Mouse (Mus musculus) embryonic fibroblast, embryonic 13.5 days (primary cell): ENCODE results near the gene Slc1a5. TPM values are rescaled to one million over a fixed set of nuclear protein-coding genes. Genes with fewer than 3 reads are reported as not detected.

ENCODE experiments used
- H3K27ac ChIP-seq: 2 replicates; pipeline ENCODE4 v1.5.1; 2012; ENCODE audit warnings: low read length, control low read depth, inconsistent platforms; ENCODE audit not compliant: insufficient read depth
- H3K4me1 ChIP-seq: 2 replicates; pipeline ENCODE4 v1.6.1; 2011; ENCODE audit warnings: low read length; ENCODE audit not compliant: control insufficient read depth, insufficient read depth
- H3K4me3 ChIP-seq: 2 replicates; pipeline ENCODE4 v1.5.1; 2011; ENCODE audit warnings: mild to moderate bottlenecking, control low read depth, low read length; ENCODE audit not compliant: insufficient read depth
- CTCF ChIP-seq: IDR thresholded peaks from 2 replicates; pipeline ENCODE4 v1.5.1; 2011; ENCODE audit warnings: mild to moderate bottlenecking, control low read depth, low read length, moderate library complexity, borderline replicate concordance; ENCODE audit not compliant: insufficient read depth
- POLR2A ChIP-seq: IDR thresholded peaks from 2 replicates; pipeline ENCODE4 v1.6.1; 2011; ENCODE audit warnings: low read depth, mild to moderate bottlenecking, control low read depth, low read length, moderate library complexity
- polyA plus RNA-seq: library from polyadenylated mRNA; stranded (reverse); fragments of >200 nt; gene quantifications from 2 replicates; pipeline ENCODE4 v1.2.4, GENCODE M21; 2011; ENCODE audit warnings: low read depth; ENCODE audit not compliant: missing spikeins, insufficient read length

Gene Slc1a5
- polyA plus RNA-seq, 1 experiment, result 74.5 TPM

- Histone ChIP-seq H3K4me3 (no peak overlapping the region), H3K27ac (no peak overlapping the region), H3K4me1 (peaks cover 2% of the 10 kb centered on the region; the same call in 1 of the 2 replicates)
- TF ChIP-seq POLR2A, result no peak
- no peak for TF ChIP-seq CTCF
Measured at GRCm38 (mm10) chr7:16838804-16839426, 57.8 kb downstream of the Slc1a5 start.

GRCm38 (mm10) chr7:16839427-16840108 is 58.4 kb downstream of the Slc1a5 start:
- no peak overlapping the region for H3K27ac ChIP-seq
- peaks cover 2% of the 10 kb centered on the region; the same call in 1 of the 2 replicates for H3K4me1 ChIP-seq
- H3K4me3 ChIP-seq, result no peak overlapping the region
- no peak for TF ChIP-seq CTCF
- no peak for TF ChIP-seq POLR2A

GRCm38 (mm10) chr7:16840109-16840491 is 59.0 kb downstream of the Slc1a5 start:
- no peak for TF ChIP-seq CTCF
- Histone ChIP-seq H3K4me1 (peaks cover 2% of the 10 kb centered on the region; the same call in 1 of the 2 replicates), H3K27ac (no peak overlapping the region), H3K4me3 (no peak overlapping the region)

- peaks cover 2% of the 10 kb centered on the region; the same call in 1 of the 2 replicates for H3K4me1 ChIP-seq
- TF ChIP-seq CTCF, result no peak
- TF ChIP-seq POLR2A, result no peak
- no peak overlapping the region for H3K4me3 ChIP-seq
- H3K27ac ChIP-seq, result peak overlapping the region; percentile 41; the same call in 1 of the 2 replicates
Measured at GRCm38 (mm10) chr7:16841078-16841477, 59.9 kb downstream of the Slc1a5 start.

GRCm38 (mm10) chr7:16841561-16842560 is 60.7 kb downstream of the Slc1a5 start:
- Histone ChIP-seq H3K27ac (peak overlapping the region; percentile 42), H3K4me3 (no peak overlapping the region), H3K4me1 (peaks cover 2% of the 10 kb centered on the region; the same call in 1 of the 2 replicates)
- TF ChIP-seq POLR2A (no peak), CTCF (no peak)

- H3K4me1 ChIP-seq, result peaks cover 2% of the 10 kb centered on the region; the same call in 1 of the 2 replicates
- peak within 1 kb of the TSS; percentile 55 for H3K27ac ChIP-seq
- peak within 1 kb of the TSS; percentile 59 for H3K4me3 ChIP-seq
- TF ChIP-seq POLR2A (peak; percentile 65), CTCF (no peak)
Measured at GRCm38 (mm10) chr7:16842645-16843063, 61.5 kb downstream of the Slc1a5 start, which contains the start of gene Prkd2. Prkd2 (plus strand) TSS chr7:16842902.

- H3K27ac ChIP-seq, result peak overlapping the region; percentile 55
Measured at GRCm38 (mm10) chr7:16843441-16844171, 62.5 kb downstream of the Slc1a5 start.

GRCm38 (mm10) chr7:16844696-16845071 is 63.5 kb downstream of the Slc1a5 start:
- peak overlapping the region; percentile 59 for H3K4me3 ChIP-seq

More at GRCm38 (mm10) chr7:16843441-16844171, 62.5 kb downstream of the Slc1a5 start:
- TF ChIP-seq CTCF, result no peak
- no peak for TF ChIP-seq POLR2A
- H3K4me3 ChIP-seq, result peak overlapping the region; percentile 59
- H3K4me1 ChIP-seq, result peaks cover 2% of the 10 kb centered on the region; the same call in 1 of the 2 replicates

More at GRCm38 (mm10) chr7:16844696-16845071, 63.5 kb downstream of the Slc1a5 start:
- no peak for TF ChIP-seq CTCF
- TF ChIP-seq POLR2A, result no peak
- Histone ChIP-seq H3K27ac (0 out of 2 replicates have a peak overlapping the region, but pooled peaks have one; percentile 14), H3K4me1 (peaks cover 2% of the 10 kb centered on the region; the same call in 1 of the 2 replicates)
